Mouse (Mus musculus): ENCODE measurements around the gene Lias.

DNA sequence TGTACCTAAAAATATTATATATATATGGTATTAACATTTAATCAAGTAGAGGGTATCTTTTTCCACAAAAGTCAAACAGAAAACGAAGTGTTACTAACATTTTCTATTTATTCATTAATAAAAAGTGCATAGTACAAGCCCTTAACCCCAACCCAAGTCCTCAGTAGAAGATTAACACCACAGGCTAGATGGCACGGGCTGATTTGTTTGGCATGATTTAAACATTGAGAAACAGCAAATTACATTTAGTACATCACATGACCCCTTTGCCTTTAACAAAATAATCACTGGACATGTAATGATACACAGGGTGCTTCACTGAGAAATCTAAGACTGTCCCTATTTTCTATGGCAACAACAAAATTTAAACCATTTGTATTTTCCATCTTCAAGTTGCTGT, 55.5 kb downstream of the Lias start:
- TF ChIP-seq POLR2A (IDR thresholded peaks at IDR 0.05; ENCODE audit: borderline replicate concordance, extremely low read depth, low read depth, low read length) (no peak), CTCF (IDR thresholded peaks at IDR 0.05; ENCODE audit: insufficient read depth, low read length) (no peak)
